Mouse (Mus musculus) CD4-positive, CD25-positive, alpha-beta regulatory T cell, adult 2 months (primary cell): ENCODE data around the gene Mxra8.
A peak's percentile ranks its signal among the peaks of the same experiment; 100 is the strongest.

ENCODE experiments used
- DNase-seq: peaks from one replicate; pipeline ENCODE4 v3.0.0-alpha.2; 2012; ENCODE audit warnings: low read depth, low spot score

Gene Mxra8

GRCm38 (mm10) chr4:155837404-155838010, 2.0 kb upstream of the Mxra8 start:
- no peak for DNase-seq

- no peak for DNase-seq
These were observed 1.0 kb upstream of the Mxra8 start for GRCm38 (mm10) chr4:155838187-155839153.

DNA sequence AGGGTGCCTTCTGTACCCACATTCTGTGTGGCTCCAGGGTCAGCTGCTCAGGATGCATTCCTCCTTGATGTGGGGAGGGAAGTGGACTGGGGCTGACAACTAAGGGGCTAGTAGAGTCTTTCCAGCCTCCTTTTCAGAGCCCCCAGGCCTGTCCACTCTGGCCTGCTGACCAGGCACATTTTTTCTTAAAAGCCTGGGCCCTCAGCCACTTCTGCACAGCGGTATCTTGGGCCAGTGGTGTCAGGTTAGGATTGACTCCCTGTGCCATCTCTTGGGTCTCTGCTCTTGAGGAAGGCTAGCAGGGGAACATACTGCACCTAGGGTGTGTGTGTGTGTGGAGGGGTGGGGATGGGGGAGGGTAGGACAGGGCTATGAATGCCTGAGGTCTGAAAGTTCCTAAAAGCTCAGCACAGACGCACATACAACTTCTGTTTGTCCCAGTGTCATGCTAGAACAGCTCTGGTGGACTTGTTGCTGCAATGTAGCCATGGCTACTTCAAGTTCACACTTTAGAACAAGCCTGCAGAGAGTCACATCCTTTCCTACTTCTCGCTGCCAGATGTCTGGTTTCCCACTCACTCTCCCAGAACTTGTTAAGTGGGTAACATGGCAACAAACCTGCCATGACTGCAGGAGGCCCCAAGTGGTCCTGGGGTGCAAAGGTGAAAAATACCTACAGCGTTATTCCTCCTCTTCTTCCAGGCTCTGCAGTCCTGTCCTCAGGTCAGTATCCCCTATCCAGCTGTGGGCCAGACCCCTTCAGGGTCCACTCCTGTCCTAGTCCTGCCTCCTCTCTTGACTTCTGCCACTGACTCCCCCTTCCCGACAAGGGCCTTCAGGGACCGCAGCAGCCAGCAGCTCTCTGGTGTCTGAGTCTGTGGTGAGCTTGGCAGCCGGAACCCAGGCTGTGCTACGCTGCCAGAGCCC, 859 bp downstream of the Mxra8 start:
- DNase-seq: peak; percentile 20

GRCm38 (mm10) chr4:155841003-155841454, 1.5 kb downstream of the Mxra8 start:
- peak; percentile 87 for DNase-seq

GRCm38 (mm10) chr4:155841651-155842270, 2.3 kb downstream of the Mxra8 start:
- DNase-seq: peak; percentile 30

- DNase-seq: no peak
These were observed 3.8 kb downstream of the Mxra8 start for GRCm38 (mm10) chr4:155843231-155843630.

- DNase-seq: peak; percentile 96
These were observed 7.5 kb downstream of the Mxra8 start, which contains the start of gene Dvl1 for GRCm38 (mm10) chr4:155846871-155847578. Gene Dvl1, plus strand, starts transcription at chr4:155847402.

- DNase-seq: peak; percentile 65
These were observed 8.3 kb downstream of the Mxra8 start for GRCm38 (mm10) chr4:155847591-155848352.

DNA sequence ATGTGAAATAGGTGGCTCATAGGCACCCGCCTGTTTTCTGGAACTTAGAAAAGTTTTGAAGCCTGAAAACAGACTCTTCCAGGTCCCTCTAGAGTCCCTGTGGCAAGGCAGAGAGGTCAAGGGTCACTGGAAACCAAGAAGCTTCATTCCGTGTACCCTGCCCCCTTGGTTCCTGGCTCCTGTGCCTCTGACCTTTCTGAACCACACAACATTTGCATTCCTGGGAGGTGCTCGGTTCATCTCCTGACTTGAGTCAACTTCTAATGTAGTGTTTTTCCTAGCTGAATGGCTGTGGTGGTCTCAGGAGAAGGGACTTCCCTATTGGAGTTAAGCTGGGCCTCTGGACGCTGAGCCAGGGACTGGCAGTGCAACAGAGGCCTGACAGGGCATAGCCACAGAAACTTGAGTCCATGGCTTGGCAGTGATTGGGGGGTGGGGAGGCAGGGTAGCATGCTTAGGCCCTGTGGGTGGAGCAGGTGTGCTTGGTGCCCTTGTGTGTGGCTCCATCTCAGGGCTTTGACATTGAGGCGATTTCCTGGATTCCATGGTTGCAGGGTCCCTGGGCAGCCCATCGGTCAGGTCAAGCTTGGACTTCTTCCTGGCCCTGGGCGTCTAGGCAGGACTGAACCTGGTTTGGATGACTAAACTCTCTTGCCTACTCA, 9.1 kb downstream of the Mxra8 start:
- no peak for DNase-seq

DNA sequence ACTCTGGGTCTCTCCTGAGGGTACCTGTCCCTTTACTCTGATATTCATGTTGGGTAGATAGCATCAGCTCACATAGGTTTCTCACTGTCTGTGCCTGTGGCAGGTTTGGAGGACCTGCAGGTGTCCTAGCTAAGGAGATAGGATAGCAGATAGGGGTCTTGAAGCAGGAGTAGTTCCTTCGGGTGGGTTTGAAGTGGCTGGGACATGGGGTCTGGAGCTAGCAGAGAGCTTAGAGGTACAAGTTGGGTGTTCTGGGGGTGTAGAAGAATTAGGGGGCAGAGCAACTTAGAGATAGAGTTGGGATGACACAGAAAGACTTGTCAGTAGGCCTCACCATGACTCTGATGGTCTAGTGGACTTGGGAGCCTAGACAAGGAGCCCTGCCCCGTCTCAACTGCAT, 9.9 kb downstream of the Mxra8 start:
- DNase-seq: no peak

DNA sequence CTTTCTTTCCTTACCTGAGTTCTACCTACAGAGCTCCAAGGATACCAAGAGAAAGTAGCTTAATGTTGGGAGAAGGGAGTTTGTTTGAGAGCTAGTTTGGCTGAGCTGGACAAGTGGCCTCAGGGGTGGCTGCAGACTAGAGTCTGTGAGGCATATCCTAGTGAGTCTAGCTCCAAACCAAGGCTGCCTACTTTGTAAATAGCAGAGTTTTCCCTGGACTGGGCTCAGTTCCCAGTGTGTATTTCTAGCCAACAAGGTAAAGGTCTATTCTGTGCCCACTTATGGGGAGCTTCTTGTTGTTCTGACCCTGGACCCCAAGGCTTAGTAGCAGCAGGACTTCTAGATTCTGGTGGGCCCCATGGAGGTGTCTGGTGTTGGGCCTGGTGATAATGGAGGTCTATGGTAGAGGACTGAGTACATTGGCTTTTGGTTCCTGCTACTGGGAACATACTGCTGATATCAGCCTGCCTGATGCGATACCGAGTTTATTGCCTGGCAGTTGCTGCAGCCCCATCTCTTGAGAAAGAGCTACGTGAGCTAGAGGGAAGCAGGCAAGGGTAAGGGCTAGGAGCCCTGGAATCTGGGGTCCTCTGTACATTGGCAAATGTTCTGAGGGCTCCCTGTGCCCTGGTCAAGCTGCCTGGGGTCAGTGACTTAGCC, 10.4 kb downstream of the Mxra8 start:
- no peak for DNase-seq

DNA sequence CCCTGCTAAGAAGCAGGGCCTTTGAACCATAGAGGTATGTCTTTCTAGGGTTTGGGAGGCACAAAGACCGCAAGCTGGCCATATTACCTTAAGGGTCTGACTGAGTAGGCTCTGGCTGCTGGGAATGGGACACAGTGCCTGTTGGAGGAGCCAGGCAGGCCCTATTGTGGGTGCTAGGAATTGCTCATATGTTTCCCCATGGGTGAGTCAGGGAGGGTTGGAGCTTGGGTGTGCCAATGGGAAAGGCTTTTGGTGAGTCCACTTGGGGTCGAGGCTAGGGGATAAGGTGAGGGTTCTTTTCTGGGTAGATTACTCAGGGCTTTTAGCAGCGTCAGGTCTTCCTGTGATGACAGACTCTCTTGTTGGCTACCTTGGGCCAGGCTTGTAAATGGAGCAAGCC, 11.9 kb downstream of the Mxra8 start:
- DNase-seq: no peak

DNA sequence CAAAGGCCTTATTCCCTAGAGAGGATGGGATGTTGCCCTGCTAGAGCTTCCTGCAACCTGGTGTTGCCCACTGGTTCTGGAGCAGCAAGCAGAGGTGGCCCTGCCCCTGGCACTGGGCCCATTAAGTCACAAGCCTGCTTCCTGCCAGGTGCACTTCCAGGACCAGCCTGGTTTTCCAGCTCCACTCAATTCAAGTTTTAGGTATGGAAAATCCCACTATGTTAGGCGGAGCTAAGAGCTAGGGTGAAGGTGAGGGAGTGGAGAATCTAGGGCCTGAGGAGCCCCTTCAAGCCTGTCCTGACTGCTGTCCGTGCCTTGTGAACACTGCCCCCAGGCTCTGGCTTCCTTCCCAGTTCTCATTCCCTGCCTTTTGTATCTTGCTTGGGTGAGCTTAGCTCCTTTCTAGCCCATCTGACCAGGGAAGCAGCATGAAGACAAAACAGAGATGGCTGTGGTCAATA, 12.5 kb downstream of the Mxra8 start:
- no peak for DNase-seq

DNA sequence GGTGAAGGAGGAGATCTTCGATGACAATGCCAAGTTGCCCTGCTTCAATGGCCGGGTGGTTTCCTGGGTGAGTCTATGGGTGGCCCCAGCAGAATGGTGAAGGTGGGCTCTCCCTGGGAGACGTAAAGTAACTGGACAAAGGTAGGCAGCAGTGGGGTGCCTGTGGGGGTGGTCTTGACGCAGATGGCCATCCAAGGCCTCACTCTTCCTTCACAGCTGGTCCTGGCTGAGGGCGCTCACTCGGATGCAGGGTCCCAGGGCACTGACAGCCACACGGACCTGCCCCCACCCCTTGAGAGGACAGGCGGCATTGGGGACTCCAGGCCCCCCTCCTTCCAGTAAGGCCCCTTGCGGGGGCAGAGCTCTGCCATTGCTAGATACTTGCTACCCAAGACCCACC, 13.9 kb downstream of the Mxra8 start:
- DNase-seq: no peak

DNA sequence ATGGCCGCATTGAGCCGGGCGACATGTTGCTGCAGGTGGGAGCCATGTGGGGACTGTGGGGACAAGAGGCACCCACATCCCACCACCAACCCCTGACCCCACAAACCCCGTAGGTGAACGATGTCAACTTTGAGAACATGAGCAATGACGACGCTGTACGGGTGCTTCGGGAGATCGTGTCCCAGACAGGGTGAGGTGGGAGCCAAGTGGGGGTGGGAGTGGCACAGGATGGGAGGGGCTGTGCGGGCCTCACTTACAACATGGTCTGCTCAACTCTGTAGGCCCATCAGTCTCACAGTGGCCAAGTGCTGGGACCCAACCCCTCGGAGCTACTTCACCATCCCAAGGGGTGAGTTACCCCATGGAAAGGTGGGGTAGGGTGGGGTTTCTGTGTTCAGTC, 15.5 kb downstream of the Mxra8 start:
- DNase-seq: no peak

DNA sequence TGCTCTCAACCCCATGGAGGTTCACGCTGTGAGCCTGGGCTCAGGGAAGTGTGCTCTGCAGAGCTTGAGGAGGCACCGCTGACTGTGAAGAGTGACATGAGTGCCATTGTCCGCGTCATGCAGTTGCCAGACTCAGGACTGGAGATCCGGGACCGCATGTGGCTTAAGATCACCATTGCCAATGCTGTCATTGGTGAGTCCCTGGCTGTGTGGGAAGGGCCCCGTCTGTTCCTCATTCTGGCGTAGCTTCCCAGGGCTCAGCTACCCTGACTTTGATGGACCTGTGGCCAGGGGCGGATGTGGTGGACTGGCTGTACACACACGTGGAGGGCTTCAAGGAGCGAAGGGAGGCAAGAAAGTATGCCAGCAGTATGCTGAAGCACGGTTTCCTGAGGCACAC, 16.6 kb downstream of the Mxra8 start:
- no peak for DNase-seq

GRCm38 (mm10) chr4:155856881-155857280, 17.4 kb downstream of the Mxra8 start:
- no peak for DNase-seq

DNA sequence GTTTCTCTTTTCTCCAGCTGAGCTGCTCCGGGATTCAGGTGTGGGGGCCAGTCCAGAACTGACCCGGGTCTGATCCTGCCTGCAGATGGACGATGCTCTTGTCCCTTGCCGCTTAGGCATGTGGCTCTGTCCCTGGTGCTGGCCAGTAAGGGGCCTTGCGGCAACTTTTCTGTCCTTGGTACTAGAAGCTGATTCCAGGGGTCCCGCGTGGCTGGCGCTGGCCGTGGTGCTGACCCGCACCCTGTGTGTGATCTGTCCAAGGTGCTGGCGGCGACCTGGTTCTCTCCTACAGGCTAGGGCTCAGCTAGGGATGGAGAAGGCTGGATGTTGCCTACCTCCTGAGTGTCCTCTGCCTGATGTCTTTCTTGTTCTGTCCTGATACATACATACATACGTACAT, 19.8 kb downstream of the Mxra8 start:
- no peak for DNase-seq

- no peak for DNase-seq
These were observed 22.3 kb downstream of the Mxra8 start for GRCm38 (mm10) chr4:155861787-155862186.
